Mouse (Mus musculus): ENCODE measurements around the gene Rps26.
"Not testable (repeated sequence)": the region's sequence is repeated elsewhere in the genome, so short reads cannot be mapped to it uniquely, and the experiment has no call there.

Gene Rps26

GRCm38 (mm10) chr10:128641871-128642270 lies 15.3 kb upstream of the Rps26 start:
- DNase-seq (ENCODE audit: low spot score in 2 of 2), result no peak

DNA sequence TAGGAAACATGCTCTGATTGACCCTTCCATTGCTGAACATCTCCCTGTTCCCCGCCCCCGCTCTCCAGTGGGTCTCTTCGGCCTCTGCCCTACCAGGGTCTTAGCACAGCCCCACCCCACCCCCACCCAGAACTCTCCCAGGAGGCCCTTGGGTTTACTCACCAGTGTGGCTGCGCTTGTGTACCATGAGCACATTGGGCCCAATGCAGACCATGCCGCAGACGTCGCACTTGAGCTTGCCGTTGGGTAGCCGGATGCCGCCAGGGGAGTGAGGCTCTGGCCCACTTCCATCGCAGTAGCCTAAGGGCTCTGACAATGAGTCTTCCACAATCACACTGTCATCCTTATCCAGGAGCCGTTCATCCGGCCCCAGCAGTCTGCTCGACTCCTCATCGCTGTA lies 14.3 kb upstream of the Rps26 start:
- no peak for DNase-seq (ENCODE audit: low spot score in 2 of 2)

DNA sequence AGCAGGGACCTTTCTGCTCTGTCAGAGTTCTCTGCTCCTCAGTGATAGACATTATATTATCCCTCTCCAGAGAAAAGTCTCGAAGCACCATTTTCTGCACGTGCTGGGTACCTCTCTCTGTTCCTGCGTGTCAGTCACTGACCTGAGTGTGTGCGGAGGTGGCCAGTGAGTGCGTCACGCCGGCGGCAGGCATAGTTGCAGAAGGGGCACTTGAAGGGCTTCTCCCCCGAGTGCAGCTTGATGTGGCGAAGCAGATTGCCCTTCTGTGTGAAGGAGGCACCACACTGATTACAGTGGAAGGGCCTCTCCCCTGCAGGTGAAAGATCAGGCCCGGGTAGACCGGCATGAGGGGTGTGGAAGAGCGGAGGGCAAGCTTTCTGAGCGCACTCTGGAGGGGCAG lies 13.5 kb upstream of the Rps26 start:
- no peak for DNase-seq (ENCODE audit: low spot score in 2 of 2)

DNA sequence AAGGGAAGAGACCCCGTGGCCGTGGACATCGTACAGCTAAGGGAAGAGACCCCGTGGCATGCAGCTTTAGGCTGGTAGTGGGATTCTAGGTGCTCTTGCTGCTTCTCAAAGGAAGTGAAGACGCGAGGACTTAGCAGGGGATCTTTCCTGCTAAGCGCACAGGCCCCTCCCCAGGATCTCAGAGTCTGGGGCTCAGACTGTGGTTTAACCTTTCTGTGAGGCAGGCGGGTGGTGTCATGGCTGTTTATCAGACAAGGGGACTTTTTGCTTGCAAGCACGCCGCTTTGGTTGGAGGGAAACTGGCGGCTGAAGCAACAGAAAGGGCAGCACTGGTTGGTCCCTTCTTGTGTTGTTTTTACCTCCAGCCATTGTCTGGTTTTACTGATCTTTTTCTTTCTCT lies 10.5 kb upstream of the Rps26 start:
- DNase-seq (ENCODE audit: low spot score in 2 of 2), result no peak

- no peak for DNase-seq (ENCODE audit: low spot score in 2 of 2)
Measured at GRCm38 (mm10) chr10:128636561-128636960, 10.0 kb upstream of the Rps26 start.

GRCm38 (mm10) chr10:128635697-128636096 lies 9.2 kb upstream of the Rps26 start:
- no peak for DNase-seq (ENCODE audit: low spot score in 2 of 2)

DNA sequence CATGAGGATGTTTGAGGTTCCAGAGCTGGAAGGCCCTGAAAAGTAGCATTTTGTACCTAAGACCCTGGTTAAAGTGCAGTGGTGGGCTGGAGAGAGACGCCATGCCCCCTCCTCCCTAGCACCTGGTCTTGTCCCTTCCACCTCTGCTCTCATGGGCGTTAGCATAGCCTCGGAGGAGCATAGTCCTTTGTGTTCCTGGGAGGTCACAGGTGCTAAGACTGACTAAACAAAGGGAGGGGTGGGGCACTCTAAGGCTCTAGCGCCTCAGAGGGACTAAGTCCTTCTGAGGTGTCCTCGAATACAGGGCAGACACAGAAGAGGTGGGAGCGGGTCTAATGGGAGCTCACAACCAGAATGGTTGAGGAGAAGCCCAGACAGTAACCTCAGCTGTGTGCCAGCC lies 5.0 kb upstream of the Rps26 start:
- no peak for DNase-seq (ENCODE audit: low spot score in 2 of 2)

DNA sequence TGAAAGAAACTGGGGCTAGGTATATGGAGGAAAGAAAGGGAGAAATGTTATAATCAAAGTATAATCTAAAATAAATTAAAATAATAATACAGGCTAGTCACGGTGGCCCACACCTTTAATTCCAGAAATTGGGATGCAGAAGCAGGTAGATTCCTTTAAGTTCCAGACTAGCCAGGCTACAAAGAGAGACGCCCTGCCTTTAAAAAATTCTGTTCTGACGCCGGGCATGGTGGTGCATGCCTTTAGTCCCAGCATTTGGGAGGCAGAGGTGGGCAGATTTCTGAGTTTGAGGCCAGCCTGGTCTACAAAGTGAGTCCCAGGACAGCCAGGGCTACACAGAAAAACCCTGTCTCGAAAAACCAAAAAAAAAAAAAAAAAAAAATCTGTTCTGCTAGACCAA lies 3.8 kb upstream of the Rps26 start:
- not testable (repeated sequence) for DNase-seq (ENCODE audit: low spot score in 2 of 2)

GRCm38 (mm10) chr10:128629746-128630145 lies 3.2 kb upstream of the Rps26 start:
- DNase-seq (ENCODE audit: low spot score in 2 of 2), result no peak

GRCm38 (mm10) chr10:128627398-128628317 lies 1.1 kb upstream of the Rps26 start:
- DNase-seq (ENCODE audit: low spot score in 2 of 2), result no peak

DNA sequence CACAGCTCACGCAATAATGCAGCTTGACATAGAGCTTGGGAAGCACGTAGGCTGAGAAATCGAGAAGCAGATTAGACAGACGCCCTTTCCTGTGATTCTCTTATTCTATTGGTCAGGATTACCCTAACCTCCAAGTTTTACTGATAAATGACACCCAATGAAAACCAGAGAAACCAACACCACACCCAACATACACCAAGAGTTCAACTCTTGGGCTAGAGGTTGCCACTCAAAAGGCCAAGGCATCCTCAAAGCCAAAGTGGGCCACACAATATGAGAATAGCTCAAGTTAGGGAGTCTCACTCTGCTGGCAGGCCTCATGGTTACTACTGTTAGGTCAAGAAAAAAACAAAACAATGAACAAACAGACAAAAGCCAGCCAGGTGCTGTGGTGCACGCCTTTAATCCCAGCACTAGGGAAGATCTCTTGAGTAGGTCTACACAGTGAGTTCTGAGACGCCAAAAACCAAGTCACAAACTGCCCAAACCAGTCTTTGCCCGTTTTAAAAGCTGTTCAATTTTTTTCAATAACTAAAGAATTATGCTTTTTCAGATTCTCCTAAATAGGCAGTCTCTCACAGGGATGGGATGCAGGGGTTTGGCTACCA lies 1.2 kb downstream of the Rps26 start:
- no peak for DNase-seq (ENCODE audit: low spot score in 2 of 2)

DNA sequence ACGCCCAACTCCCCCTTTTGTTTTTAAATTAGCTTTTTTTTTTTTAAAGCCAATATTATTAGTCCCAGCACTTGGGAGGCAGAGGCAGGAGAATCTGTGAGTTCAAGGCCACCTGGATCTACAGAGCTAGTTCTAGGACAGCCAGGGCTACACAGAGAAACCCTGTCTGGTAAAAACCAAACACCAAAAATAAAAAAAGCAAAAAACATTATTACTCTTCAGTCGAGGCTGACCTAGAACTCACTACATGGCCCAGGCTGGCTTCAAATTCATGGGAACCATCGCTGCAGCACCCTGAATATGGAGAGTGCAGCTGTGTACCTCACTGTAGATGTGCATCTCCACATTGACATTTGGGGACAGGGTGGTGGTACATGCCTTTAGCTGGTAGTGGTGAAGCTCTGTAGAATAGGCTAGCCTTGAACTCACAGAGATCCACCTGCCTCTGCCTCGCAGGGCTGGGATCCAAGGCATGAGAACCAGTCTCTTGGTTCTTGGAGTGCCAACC lies 3.4 kb downstream of the Rps26 start:
- DNase-seq (ENCODE audit: low spot score in 2 of 2), result not testable (repeated sequence)

DNA sequence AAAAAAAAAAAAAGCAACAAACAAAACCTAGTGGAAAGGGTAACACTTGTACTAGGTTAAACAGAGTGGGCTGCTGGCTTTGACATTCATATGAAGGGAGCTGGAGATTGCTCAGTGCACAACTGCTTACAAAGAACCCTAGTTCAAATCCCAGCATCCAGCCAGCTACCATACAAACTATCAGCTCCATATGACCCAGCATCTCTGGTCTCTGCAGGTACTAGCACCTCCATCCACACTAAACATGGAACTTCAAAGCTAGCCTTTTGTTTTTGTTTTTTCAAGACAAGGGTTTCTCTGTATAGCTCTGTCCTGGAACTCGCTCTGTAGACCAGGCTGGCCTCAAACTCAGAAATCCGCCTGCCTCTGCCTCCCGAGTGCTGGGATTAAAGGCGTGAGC lies 3.8 kb downstream of the Rps26 start:
- DNase-seq (ENCODE audit: low spot score in 2 of 2), result no peak

GRCm38 (mm10) chr10:128621986-128622520 lies 4.5 kb downstream of the Rps26 start:
- DNase-seq (ENCODE audit: low spot score in 2 of 2), result no peak

- DNase-seq (ENCODE audit: low spot score in 2 of 2), result no peak
Measured at GRCm38 (mm10) chr10:128620241-128620640, 6.3 kb downstream of the Rps26 start.

DNA sequence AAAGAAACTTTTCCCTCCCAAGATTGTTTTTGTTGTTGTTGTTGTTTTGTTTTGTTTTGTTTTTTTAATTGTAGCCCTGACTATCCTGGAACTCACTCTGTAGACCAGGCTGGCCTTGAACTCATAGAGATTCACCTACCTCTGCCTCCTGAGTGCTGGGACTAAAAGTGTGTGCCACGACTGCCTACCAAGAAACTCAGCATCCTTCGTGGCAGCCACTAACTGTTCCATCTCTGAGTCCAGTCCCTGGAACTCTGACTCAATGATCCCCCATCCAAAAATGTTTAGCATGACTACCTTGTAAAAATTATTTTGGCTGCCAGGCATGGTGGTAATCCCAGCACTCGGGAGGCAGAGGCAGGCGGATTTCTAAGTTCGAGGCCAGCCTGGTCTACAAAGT lies 7.4 kb downstream of the Rps26 start:
- DNase-seq (ENCODE audit: low spot score in 2 of 2), result not testable (repeated sequence)

DNA sequence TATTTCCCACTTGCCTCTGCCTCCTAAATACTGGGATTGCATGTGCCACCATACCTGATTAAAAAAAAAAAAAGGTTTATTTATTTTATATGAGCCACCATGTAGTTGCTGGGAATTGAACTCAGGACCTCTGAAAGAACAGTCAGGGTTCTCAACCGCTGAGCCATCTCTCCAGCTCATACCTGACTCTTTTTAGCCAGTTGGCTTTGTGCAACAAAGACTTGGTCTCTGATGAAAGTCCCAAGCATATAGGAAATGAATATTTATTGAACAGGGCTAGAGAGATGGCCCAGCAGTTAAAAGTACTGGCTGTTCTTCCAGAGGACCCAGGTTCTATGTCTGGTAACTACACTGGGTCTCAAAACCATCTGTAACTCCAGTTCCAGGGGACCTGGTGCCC lies 8.0 kb downstream of the Rps26 start:
- no peak for DNase-seq (ENCODE audit: low spot score in 2 of 2)

- not testable (repeated sequence) for DNase-seq (ENCODE audit: low spot score in 2 of 2)
Measured at GRCm38 (mm10) chr10:128615798-128616448, 10.6 kb downstream of the Rps26 start.

GRCm38 (mm10) chr10:128614934-128615333 lies 11.6 kb downstream of the Rps26 start:
- DNase-seq (ENCODE audit: low spot score in 2 of 2), result no peak

- not testable (repeated sequence) for DNase-seq (ENCODE audit: low spot score in 2 of 2)
Measured at GRCm38 (mm10) chr10:128613820-128614219, 12.7 kb downstream of the Rps26 start.

DNA sequence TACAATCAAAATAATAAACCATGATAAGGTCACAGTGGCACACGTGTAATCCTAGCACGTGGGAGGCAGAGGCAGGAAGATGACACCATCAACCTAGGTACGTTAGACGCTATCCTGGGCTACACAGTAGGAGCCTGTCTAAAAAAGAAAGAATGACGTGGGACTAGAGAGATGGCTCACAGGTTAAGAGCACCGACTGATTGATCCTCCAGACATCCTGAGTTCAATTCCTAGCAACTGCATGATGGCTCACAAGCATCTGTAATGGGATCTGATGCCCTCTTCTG lies 13.4 kb downstream of the Rps26 start:
- no peak for DNase-seq (ENCODE audit: low spot score in 2 of 2)

DNA sequence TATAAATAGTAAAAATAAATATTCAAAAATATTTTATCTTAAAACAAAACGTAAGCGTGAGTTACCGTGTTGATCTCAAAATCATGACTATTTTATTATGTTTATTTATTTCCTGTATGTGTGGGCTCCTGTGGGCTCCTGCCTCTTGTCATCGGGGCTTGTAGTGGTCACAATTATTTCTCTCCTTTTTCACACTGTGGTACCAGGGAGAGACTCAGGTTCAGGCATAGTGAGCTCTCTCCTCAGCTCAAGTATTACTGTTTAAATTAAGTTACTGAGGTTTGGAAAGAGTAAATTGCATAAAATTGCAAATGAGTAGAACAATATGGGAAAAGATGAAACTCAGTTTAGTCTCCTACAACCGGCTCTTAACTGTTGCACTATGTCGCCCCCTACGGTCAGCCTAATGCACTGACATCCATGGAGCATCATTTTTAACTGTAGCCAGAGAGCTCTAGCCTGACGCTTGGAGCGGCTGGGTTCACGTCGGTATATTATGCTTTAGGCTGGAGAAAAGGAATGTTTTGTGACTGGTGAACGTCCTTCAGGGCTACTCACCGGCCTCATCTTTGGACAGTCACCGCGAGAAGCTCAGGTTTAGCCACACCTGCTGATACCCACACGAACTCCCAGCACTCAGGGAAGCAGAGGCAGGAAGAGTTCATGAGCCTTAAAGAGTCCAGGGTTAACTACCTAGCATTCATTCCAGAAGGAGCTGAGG lies 14.0 kb downstream of the Rps26 start:
- peak; percentile 56 to 76 for DNase-seq (ENCODE audit: low spot score in 2 of 2)

Measured in urinary bladder, postnatal 4 days (tissue).